Mouse (Mus musculus) E14TG2a.4 (cell line): ENCODE data around the gene Wdr81.

ENCODE experiments used
- CTCF ChIP-seq: conservative IDR thresholded peaks from 2 replicates; pipeline ENCODE4 v1.5.1; 2014; ENCODE audit warnings: low read length
- POU5F1 ChIP-seq: IDR thresholded peaks from 2 replicates; pipeline ENCODE4 v1.6.1; 2014; ENCODE audit warnings: low read length, borderline replicate concordance

GRCm38 (mm10) chr11:75470675-75471074, 16.2 kb upstream of the Wdr81 start:
- TF ChIP-seq POU5F1 (no peak), CTCF (no peak)
